Mouse (Mus musculus): ENCODE data around the gene Phospho1. TPM values are rescaled to one million over a fixed set of nuclear protein-coding genes. Genes with fewer than 3 reads are reported as not detected.

Phospho1 gene
- total and polyA plus RNA-seq, 2 experiments from 2014 or later: 0.59 to 5.2 TPM

GRCm38 (mm10) chr11:95810828-95811227 is 13.5 kb upstream of the Phospho1 start:
- Histone ChIP-seq H3K4me1 (ENCODE audit: insufficient read depth, low read length) (no peaks in the 10 kb centered on the region), H3K9me3 (ENCODE audit: low read length) (no peaks in the 10 kb centered on the region), H3K27me3 (ENCODE audit: insufficient read depth, low read length) (no peaks in the 10 kb centered on the region), H3K36me3 (ENCODE audit: insufficient read depth, low read length) (no peaks in the 10 kb centered on the region), H3K27ac (no peak overlapping the region), H3K4me2 (ENCODE audit: low read depth, low read length) (no peak overlapping the region), H3K4me3 (ENCODE audit: low read length) (no peak overlapping the region), H3K9ac (replicated peaks; ENCODE audit: low read length) (no peak overlapping the region)
- DNase-seq (ENCODE audit: low spot score): no peak
- 62% methylated on average over 7 of the region's 7 CpGs for WGBS
- no peak for TF ChIP-seq CTCF (IDR thresholded peaks at IDR 0.05; ENCODE audit: low read depth)
- no peak for ATAC-seq

- Histone ChIP-seq H3K27me3 (ENCODE audit: insufficient read depth, low read length) (no peaks in the 10 kb centered on the region), H3K9ac (replicated peaks; ENCODE audit: low read length) (no peak overlapping the region), H3K9me3 (ENCODE audit: low read length) (no peaks in the 10 kb centered on the region), H3K4me2 (ENCODE audit: low read depth, low read length) (no peak overlapping the region), H3K4me1 (ENCODE audit: insufficient read depth, low read length) (no peaks in the 10 kb centered on the region), H3K27ac (no peak overlapping the region), H3K36me3 (ENCODE audit: insufficient read depth, low read length) (no peaks in the 10 kb centered on the region), H3K4me3 (ENCODE audit: low read length) (no peak overlapping the region)
- TF ChIP-seq CTCF (IDR thresholded peaks at IDR 0.05; ENCODE audit: low read depth): no peak
- WGBS: 79% methylated on average over 6 of the region's 6 CpGs
- no peak for DNase-seq (ENCODE audit: low spot score)
- no peak for ATAC-seq
Observed at GRCm38 (mm10) chr11:95811741-95812140, 12.6 kb upstream of the Phospho1 start.

- H3K4me3 ChIP-seq (ENCODE audit: low read length): no peak overlapping the region
- no peak overlapping the region for H3K4me2 ChIP-seq (ENCODE audit: low read depth, low read length)
- no peaks in the 10 kb centered on the region for H3K9me3 ChIP-seq (ENCODE audit: low read length)
- DNase-seq (ENCODE audit: low spot score) (no peak), ATAC-seq (no peak)
- H3K9ac ChIP-seq (replicated peaks; ENCODE audit: low read length): no peak overlapping the region
- H3K27me3 ChIP-seq (ENCODE audit: insufficient read depth, low read length): no peaks in the 10 kb centered on the region
- no peaks in the 10 kb centered on the region for H3K36me3 ChIP-seq (ENCODE audit: insufficient read depth, low read length)
- 39% methylated on average over 4 of the region's 4 CpGs for WGBS
- no peak overlapping the region for H3K27ac ChIP-seq
- H3K4me1 ChIP-seq (ENCODE audit: insufficient read depth, low read length): no peaks in the 10 kb centered on the region
- no peak for TF ChIP-seq CTCF (IDR thresholded peaks at IDR 0.05; ENCODE audit: low read depth)
Observed at GRCm38 (mm10) chr11:95812224-95812623, 12.1 kb upstream of the Phospho1 start.

- Histone ChIP-seq H3K4me1 (ENCODE audit: insufficient read depth, low read length) (no peaks in the 10 kb centered on the region), H3K9ac (replicated peaks; ENCODE audit: low read length) (no peak overlapping the region), H3K27ac (no peak overlapping the region), H3K36me3 (ENCODE audit: insufficient read depth, low read length) (no peaks in the 10 kb centered on the region), H3K4me3 (ENCODE audit: low read length) (no peak overlapping the region), H3K9me3 (ENCODE audit: low read length) (no peaks in the 10 kb centered on the region), H3K4me2 (ENCODE audit: low read depth, low read length) (no peak overlapping the region), H3K27me3 (ENCODE audit: insufficient read depth, low read length) (no peaks in the 10 kb centered on the region)
- DNase-seq (ENCODE audit: low spot score) (no peak), ATAC-seq (no peak)
- WGBS: 94% methylated on average over 2 of the region's 2 CpGs
- no peak for TF ChIP-seq CTCF (IDR thresholded peaks at IDR 0.05; ENCODE audit: low read depth)
Observed at GRCm38 (mm10) chr11:95814101-95814500, 10.2 kb upstream of the Phospho1 start.

GRCm38 (mm10) chr11:95814857-95815256 is 9.4 kb upstream of the Phospho1 start:
- ATAC-seq: no peak
- no peak for TF ChIP-seq CTCF (IDR thresholded peaks at IDR 0.05; ENCODE audit: low read depth)
- Histone ChIP-seq H3K36me3 (ENCODE audit: insufficient read depth, low read length) (no peaks in the 10 kb centered on the region), H3K27me3 (ENCODE audit: insufficient read depth, low read length) (no peaks in the 10 kb centered on the region), H3K4me3 (ENCODE audit: low read length) (no peak overlapping the region), H3K4me2 (ENCODE audit: low read depth, low read length) (no peak overlapping the region), H3K27ac (no peak overlapping the region), H3K4me1 (ENCODE audit: insufficient read depth, low read length) (no peaks in the 10 kb centered on the region), H3K9me3 (ENCODE audit: low read length) (no peaks in the 10 kb centered on the region), H3K9ac (replicated peaks; ENCODE audit: low read length) (no peak overlapping the region)
- DNase-seq (ENCODE audit: low spot score): no peak
- WGBS: 73% methylated on average over 5 of the region's 5 CpGs

GRCm38 (mm10) chr11:95815412-95815811 is 8.9 kb upstream of the Phospho1 start:
- H3K27me3 ChIP-seq (ENCODE audit: insufficient read depth, low read length): no peaks in the 10 kb centered on the region
- no peaks in the 10 kb centered on the region for H3K4me1 ChIP-seq (ENCODE audit: insufficient read depth, low read length)
- H3K4me3 ChIP-seq (ENCODE audit: low read length): no peak overlapping the region
- WGBS: 66% methylated on average over 9 of the region's 9 CpGs
- no peak for TF ChIP-seq CTCF (IDR thresholded peaks at IDR 0.05; ENCODE audit: low read depth)
- H3K9me3 ChIP-seq (ENCODE audit: low read length): no peaks in the 10 kb centered on the region
- no peak for DNase-seq (ENCODE audit: low spot score)
- ATAC-seq: no peak
- H3K36me3 ChIP-seq (ENCODE audit: insufficient read depth, low read length): no peaks in the 10 kb centered on the region
- no peak overlapping the region for H3K27ac ChIP-seq
- no peak overlapping the region for H3K4me2 ChIP-seq (ENCODE audit: low read depth, low read length)
- no peak overlapping the region for H3K9ac ChIP-seq (replicated peaks; ENCODE audit: low read length)

- no peak for ATAC-seq
- no peaks in the 10 kb centered on the region for H3K9me3 ChIP-seq (ENCODE audit: low read length)
- no peaks in the 10 kb centered on the region for H3K27me3 ChIP-seq (ENCODE audit: insufficient read depth, low read length)
- 88% methylated on average over 8 of the region's 8 CpGs for WGBS
- H3K4me3 ChIP-seq (ENCODE audit: low read length): no peak overlapping the region
- H3K9ac ChIP-seq (replicated peaks; ENCODE audit: low read length): no peak overlapping the region
- H3K27ac ChIP-seq: no peak overlapping the region
- H3K4me1 ChIP-seq (ENCODE audit: insufficient read depth, low read length): no peaks in the 10 kb centered on the region
- TF ChIP-seq CTCF (IDR thresholded peaks at IDR 0.05; ENCODE audit: low read depth): no peak
- no peaks in the 10 kb centered on the region for H3K36me3 ChIP-seq (ENCODE audit: insufficient read depth, low read length)
- no peak overlapping the region for H3K4me2 ChIP-seq (ENCODE audit: low read depth, low read length)
- DNase-seq (ENCODE audit: low spot score): no peak
Observed at GRCm38 (mm10) chr11:95819138-95819537, 5.2 kb upstream of the Phospho1 start.

Measured in hindbrain, postnatal 0 days (tissue).